Mouse (Mus musculus): ENCODE measurements around the gene Fgr. TPM values are rescaled to one million over a fixed set of nuclear protein-coding genes. Genes with fewer than 3 reads are reported as not detected.

The Fgr gene
- polyA plus RNA-seq, 1 experiment from 2014 or later: 0.44 TPM

DNA sequence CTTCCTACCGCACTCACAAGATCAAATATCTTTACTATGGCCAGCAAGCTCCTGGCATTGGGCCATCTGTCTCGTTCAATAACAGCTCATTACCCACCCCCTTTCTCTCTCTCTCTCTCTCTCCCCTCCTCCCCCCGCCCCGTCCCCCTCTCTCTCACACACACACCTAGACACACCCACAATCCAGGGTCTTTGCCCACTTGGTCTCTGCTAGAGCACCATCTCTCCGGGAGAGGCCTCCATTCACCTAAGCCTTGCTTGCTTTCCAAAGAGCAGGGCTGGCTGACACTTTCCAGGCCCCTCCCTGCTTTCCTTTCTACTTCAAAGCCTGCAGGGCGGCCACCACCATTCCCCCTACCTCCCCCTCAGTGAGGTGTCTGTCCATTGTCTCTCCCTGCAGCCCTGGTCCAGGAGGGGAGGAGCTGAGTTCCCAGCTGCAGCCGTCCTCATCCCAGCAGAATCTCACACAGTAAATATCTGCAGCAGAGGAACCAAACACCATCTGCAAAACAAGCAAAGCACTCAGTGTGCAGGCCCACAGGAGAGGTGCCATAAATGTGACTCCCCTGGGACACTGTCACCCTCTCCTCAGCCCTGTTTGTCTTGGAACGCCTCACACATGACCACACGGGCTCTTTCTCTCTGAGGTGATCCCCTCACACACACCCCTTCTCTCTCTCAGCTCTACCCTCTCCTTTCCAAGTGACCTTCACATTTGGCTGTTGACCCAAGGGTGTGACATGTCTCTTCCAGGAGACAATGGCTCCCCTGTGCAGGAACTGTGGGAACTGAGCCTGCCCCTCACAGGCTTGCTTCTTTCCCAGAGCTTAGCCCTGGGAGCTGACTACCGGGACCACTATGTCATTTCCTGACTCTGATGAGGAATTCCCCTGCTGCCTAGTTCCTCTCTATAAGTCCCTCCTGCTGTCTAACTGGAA, 14.9 kb upstream of the Fgr start:
- H3K36me3 ChIP-seq (ENCODE audit: insufficient read depth, low read length): no peaks in the 10 kb centered on the region
- no peaks in the 10 kb centered on the region for H3K9me3 ChIP-seq (ENCODE audit: low read length)
- H3K4me2 ChIP-seq (replicated peaks; ENCODE audit: low read depth, low read length): 0 out of 2 replicates have a peak overlapping the region, but pooled peaks have one; percentile 18
- ATAC-seq (ENCODE audit: low FRiP score, low TSS enrichment): peak; percentile 76
- H3K4me3 ChIP-seq (ENCODE audit: low read length): no peak overlapping the region
- no peaks in the 10 kb centered on the region for H3K27me3 ChIP-seq (ENCODE audit: insufficient read depth, low read length)
- peak overlapping the region; percentile 90 for H3K27ac ChIP-seq (ENCODE audit: low read length)
- 7% methylated on average over 9 of the region's 10 CpGs for WGBS
- H3K9ac ChIP-seq (replicated peaks; ENCODE audit: low read length): peak overlapping the region; percentile 23; the same call in 1 of the 2 replicates
- peaks cover 36% of the 10 kb centered on the region for H3K4me1 ChIP-seq (ENCODE audit: insufficient read depth, low read length)

DNA sequence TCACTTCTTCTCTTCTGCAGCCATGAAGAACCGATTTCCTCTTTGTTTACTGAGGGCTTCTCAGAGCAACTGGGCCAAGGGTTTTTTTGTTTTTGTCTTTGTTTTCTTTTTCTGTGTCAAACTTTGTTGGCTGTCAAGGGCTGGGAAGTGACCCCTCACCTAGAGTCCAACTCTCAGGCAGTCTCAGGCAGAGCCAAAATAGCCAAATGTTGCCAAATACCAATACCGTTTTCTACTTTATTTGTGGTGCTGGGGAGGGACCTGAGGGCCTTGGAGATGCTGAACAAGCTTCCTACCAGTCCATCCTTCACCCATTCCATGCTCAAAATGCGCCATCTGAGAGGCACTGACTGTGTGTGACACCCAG, 14.2 kb upstream of the Fgr start:
- H3K27ac ChIP-seq (ENCODE audit: low read length): peak overlapping the region; percentile 90; the same call in 1 of the 2 replicates
- no peaks in the 10 kb centered on the region for H3K36me3 ChIP-seq (ENCODE audit: insufficient read depth, low read length)
- no peak overlapping the region for H3K4me3 ChIP-seq (ENCODE audit: low read length)
- H3K9ac ChIP-seq (replicated peaks; ENCODE audit: low read length): no peak overlapping the region
- no peak for ATAC-seq (ENCODE audit: low FRiP score, low TSS enrichment)
- no peak overlapping the region for H3K4me2 ChIP-seq (replicated peaks; ENCODE audit: low read depth, low read length)
- 52% methylated on average over 3 of the region's 3 CpGs for WGBS
- no peaks in the 10 kb centered on the region for H3K9me3 ChIP-seq (ENCODE audit: low read length)
- peaks cover 36% of the 10 kb centered on the region for H3K4me1 ChIP-seq (ENCODE audit: insufficient read depth, low read length)
- H3K27me3 ChIP-seq (ENCODE audit: insufficient read depth, low read length): no peaks in the 10 kb centered on the region

DNA sequence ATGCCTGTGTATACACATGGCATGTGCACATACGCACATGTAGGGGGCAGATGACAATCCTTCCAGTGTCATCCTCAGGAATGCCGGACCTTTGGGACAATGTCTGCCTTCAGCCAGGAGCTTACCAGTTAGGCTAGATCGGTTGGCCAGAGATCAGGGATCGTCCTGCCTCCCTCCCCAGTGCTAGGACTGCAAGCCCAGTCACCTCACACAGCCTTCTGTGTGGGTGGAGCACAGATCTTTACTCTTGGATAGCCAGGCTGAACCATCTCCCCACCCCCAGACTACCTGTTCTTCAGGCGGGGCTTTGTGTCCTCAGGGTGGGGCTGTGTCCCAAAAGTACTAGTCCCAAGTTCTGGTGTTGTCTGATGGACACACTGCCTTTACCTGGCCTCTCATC, 13.6 kb upstream of the Fgr start:
- no peak for ATAC-seq (ENCODE audit: low FRiP score, low TSS enrichment)
- H3K4me3 ChIP-seq (ENCODE audit: low read length): no peak overlapping the region
- H3K36me3 ChIP-seq (ENCODE audit: insufficient read depth, low read length): no peaks in the 10 kb centered on the region
- H3K27me3 ChIP-seq (ENCODE audit: insufficient read depth, low read length): no peaks in the 10 kb centered on the region
- peaks cover 31% of the 10 kb centered on the region for H3K4me1 ChIP-seq (ENCODE audit: insufficient read depth, low read length)
- no peak overlapping the region for H3K4me2 ChIP-seq (replicated peaks; ENCODE audit: low read depth, low read length)
- peak overlapping the region; percentile 3; the same call in 1 of the 2 replicates for H3K27ac ChIP-seq (ENCODE audit: low read length)
- H3K9me3 ChIP-seq (ENCODE audit: low read length): no peaks in the 10 kb centered on the region
- WGBS: 56% methylated on average over 5 of the region's 5 CpGs
- H3K9ac ChIP-seq (replicated peaks; ENCODE audit: low read length): peak overlapping the region; percentile 44; the same call in 1 of the 2 replicates

DNA sequence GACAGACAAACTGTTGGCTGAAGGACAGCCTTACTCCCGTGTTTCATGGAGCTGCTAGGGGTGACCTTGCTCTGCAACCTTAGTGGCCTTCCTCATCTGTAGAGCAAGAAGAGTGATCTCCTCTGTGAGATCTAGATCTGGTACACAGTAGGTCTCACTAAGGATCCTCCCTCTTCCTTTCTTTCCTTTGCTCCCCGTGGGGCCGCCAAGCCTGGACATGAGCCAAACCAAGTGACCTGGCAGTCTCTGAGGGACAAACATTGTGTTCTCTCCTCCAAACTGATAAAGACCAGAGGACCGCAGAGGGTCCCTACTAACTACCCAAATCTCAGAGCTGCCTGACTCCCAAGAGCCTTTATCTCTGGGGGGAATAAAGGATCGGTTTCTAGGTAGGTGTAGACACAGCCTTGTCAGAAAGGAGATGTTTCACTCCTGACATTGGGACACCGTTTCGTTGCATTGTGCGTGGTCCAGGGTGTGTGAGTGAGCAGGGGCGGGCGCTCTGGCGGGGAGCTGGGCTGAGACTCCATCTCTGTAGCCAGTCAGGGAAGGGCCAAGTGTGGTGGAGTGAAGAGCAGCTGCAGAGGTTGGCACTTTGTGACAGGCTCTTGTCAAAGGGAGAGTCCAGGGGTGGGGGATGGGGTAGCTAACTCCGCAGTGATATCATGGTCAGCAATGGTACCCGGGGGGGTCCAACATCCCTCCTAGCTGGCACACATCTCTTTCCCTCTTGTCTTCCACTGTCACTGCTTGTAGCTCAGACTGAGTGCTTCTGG, 12.8 kb upstream of the Fgr start:
- H3K4me2 ChIP-seq (replicated peaks; ENCODE audit: low read depth, low read length): no peak overlapping the region
- H3K27ac ChIP-seq (ENCODE audit: low read length): peak overlapping the region; percentile 3; the same call in 1 of the 2 replicates
- H3K27me3 ChIP-seq (ENCODE audit: insufficient read depth, low read length): no peaks in the 10 kb centered on the region
- WGBS: 61% methylated on average over 13 of the region's 13 CpGs
- H3K36me3 ChIP-seq (ENCODE audit: insufficient read depth, low read length): no peaks in the 10 kb centered on the region
- peak overlapping the region; percentile 44; the same call in 1 of the 2 replicates for H3K9ac ChIP-seq (replicated peaks; ENCODE audit: low read length)
- H3K4me3 ChIP-seq (ENCODE audit: low read length): no peak overlapping the region
- ATAC-seq (ENCODE audit: low FRiP score, low TSS enrichment): no peak
- no peaks in the 10 kb centered on the region for H3K9me3 ChIP-seq (ENCODE audit: low read length)
- H3K4me1 ChIP-seq (ENCODE audit: insufficient read depth, low read length): peaks cover 29% of the 10 kb centered on the region

DNA sequence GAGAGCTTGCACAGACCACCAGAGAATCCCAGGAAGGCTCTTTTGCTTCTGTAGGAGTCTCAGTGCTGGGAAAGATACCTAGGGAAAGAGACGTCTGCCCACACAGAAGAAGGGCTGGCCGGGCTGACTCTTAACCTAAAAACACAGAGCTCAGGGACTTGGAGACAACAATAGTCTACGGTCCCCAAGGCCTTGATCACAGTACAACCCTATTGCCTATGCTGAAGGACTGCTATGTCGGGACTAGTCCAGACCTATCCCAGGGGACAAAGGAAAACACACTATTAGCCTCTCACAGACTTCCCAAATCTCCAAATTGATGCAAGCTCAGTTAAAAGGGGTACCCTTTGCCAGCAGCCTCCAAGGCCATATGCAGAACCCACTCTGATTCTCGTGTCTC, 12.0 kb upstream of the Fgr start:
- no peak overlapping the region for H3K27ac ChIP-seq (ENCODE audit: low read length)
- WGBS: 78% methylated on average over 5 of the region's 5 CpGs
- no peak for ATAC-seq (ENCODE audit: low FRiP score, low TSS enrichment)

DNA sequence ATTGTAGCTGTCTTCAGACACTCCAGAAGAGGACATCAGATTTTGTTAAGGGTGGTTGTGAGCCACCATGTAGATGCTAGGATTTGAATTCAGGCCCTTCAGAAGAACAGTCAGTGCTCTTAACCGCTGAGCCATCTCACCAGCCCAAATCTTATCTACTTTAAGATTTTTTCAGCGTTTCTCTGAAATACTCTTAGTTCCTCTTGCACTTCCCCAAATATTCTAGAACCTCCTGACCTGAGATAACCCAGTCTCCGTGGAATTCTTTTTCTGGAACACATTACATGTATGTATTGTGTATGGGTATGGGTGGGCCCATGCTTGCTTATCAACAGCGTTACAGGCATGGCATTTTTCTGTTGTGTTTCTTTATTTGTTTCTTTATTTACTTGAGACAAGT, 11.3 kb upstream of the Fgr start:
- no peaks in the 10 kb centered on the region for H3K27me3 ChIP-seq (ENCODE audit: insufficient read depth, low read length)
- ATAC-seq (ENCODE audit: low FRiP score, low TSS enrichment): no peak
- H3K4me1 ChIP-seq (ENCODE audit: insufficient read depth, low read length): peaks cover 29% of the 10 kb centered on the region
- no peaks in the 10 kb centered on the region for H3K36me3 ChIP-seq (ENCODE audit: insufficient read depth, low read length)
- H3K4me2 ChIP-seq (replicated peaks; ENCODE audit: low read depth, low read length): no peak overlapping the region
- no peak overlapping the region for H3K27ac ChIP-seq (ENCODE audit: low read length)
- H3K9ac ChIP-seq (replicated peaks; ENCODE audit: low read length): no peak overlapping the region
- H3K4me3 ChIP-seq (ENCODE audit: low read length): no peak overlapping the region
- no peaks in the 10 kb centered on the region for H3K9me3 ChIP-seq (ENCODE audit: low read length)
- WGBS: 96% methylated on average over 4 of the region's 4 CpGs

More for the DNA sequence above, 12.0 kb upstream of the Fgr start:
- H3K4me2 ChIP-seq (replicated peaks; ENCODE audit: low read depth, low read length): no peak overlapping the region
- peaks cover 29% of the 10 kb centered on the region for H3K4me1 ChIP-seq (ENCODE audit: insufficient read depth, low read length)
- no peak overlapping the region for H3K9ac ChIP-seq (replicated peaks; ENCODE audit: low read length)
- no peaks in the 10 kb centered on the region for H3K9me3 ChIP-seq (ENCODE audit: low read length)
- no peaks in the 10 kb centered on the region for H3K36me3 ChIP-seq (ENCODE audit: insufficient read depth, low read length)
- H3K4me3 ChIP-seq (ENCODE audit: low read length): no peak overlapping the region
- H3K27me3 ChIP-seq (ENCODE audit: insufficient read depth, low read length): no peaks in the 10 kb centered on the region

DNA sequence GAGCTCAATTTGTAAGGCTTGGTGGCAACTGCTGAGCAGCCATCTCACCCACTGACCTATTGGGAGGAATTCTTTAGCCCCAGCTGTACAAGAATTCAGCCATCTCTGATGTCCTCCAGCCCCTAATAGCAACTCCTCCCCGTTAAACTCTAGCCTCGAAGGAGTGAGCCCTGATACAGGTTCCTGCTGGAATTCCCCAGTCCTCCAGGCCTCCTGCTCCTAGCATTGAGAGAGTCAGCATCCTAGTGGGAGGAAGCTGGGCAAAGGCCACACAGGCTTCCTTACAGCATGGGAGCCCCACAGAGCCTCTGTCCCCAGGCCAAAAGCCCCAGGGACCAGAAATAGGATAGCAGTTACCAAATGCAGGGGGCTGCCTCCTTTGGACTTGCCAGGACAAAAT, 10.5 kb upstream of the Fgr start:
- Histone ChIP-seq H3K9ac (replicated peaks; ENCODE audit: low read length) (no peak overlapping the region), H3K27me3 (ENCODE audit: insufficient read depth, low read length) (no peaks in the 10 kb centered on the region), H3K36me3 (ENCODE audit: insufficient read depth, low read length) (no peaks in the 10 kb centered on the region), H3K9me3 (ENCODE audit: low read length) (no peaks in the 10 kb centered on the region), H3K4me3 (ENCODE audit: low read length) (no peak overlapping the region), H3K4me2 (replicated peaks; ENCODE audit: low read depth, low read length) (no peak overlapping the region), H3K4me1 (ENCODE audit: insufficient read depth, low read length) (peaks cover 29% of the 10 kb centered on the region), H3K27ac (ENCODE audit: low read length) (no peak overlapping the region)
- WGBS: 32% methylated on average over 2 of the region's 2 CpGs
- no peak for ATAC-seq (ENCODE audit: low FRiP score, low TSS enrichment)

DNA sequence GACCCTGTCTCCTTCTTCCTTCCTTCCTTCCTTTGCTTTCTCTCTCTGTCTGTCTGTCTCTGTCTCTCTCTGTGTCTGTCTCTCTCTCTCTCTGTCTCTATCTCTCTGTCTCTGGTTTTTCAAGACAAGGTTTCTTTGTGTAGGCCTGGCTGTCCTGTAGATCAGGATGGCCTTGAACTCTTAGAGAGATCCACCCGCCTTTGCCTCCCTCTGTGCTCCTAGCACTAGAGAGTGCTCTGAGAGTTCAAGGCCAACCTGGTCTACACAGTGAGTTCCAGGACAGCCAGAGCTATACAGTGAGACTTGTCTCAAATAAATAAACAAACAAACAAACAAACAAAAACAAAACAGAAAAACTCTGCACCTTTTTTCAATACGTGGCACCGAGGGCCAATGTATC, 9.8 kb upstream of the Fgr start:
- ATAC-seq (ENCODE audit: low FRiP score, low TSS enrichment): no peak
- WGBS: 51% methylated on average over 3 of the region's 3 CpGs
- Histone ChIP-seq H3K27me3 (ENCODE audit: insufficient read depth, low read length) (no peaks in the 10 kb centered on the region), H3K9me3 (ENCODE audit: low read length) (no peaks in the 10 kb centered on the region), H3K36me3 (ENCODE audit: insufficient read depth, low read length) (no peaks in the 10 kb centered on the region), H3K9ac (replicated peaks; ENCODE audit: low read length) (no peak overlapping the region), H3K4me3 (ENCODE audit: low read length) (no peak overlapping the region), H3K27ac (ENCODE audit: low read length) (no peak overlapping the region), H3K4me2 (replicated peaks; ENCODE audit: low read depth, low read length) (no peak overlapping the region), H3K4me1 (ENCODE audit: insufficient read depth, low read length) (peaks cover 23% of the 10 kb centered on the region)

DNA sequence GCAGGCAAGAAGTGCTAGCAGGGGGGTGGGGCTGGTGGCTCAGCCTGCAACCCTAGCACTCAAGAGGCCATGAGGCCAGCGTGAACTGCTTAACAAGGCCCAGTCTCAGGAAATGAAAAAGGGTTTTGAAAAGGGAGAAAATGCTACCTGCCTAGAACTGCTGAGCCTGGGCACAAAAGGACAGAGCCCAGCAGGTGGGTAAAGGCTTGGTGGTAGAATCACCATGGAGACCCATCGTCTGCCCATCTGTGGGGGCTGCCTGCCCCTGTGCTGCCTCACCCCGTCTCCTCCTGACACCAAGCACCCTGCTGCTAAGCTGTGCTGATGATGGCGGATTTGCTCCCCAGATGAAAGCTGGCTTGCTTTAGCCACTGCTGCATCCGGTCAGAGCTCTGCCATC, 9.4 kb upstream of the Fgr start:
- H3K4me3 ChIP-seq (ENCODE audit: low read length): no peak overlapping the region
- no peak overlapping the region for H3K27ac ChIP-seq (ENCODE audit: low read length)
- peaks cover 19% of the 10 kb centered on the region for H3K4me1 ChIP-seq (ENCODE audit: insufficient read depth, low read length)
- no peak overlapping the region for H3K4me2 ChIP-seq (replicated peaks; ENCODE audit: low read depth, low read length)
- no peaks in the 10 kb centered on the region for H3K36me3 ChIP-seq (ENCODE audit: insufficient read depth, low read length)
- H3K9ac ChIP-seq (replicated peaks; ENCODE audit: low read length): no peak overlapping the region
- 56% methylated on average over 5 of the region's 5 CpGs for whole genome bisulfite sequencing
- no peaks in the 10 kb centered on the region for H3K9me3 ChIP-seq (ENCODE audit: low read length)
- ATAC-seq (ENCODE audit: low FRiP score, low TSS enrichment): no peak
- no peaks in the 10 kb centered on the region for H3K27me3 ChIP-seq (ENCODE audit: insufficient read depth, low read length)
